Mouse (Mus musculus) kidney, postnatal 4 days (tissue): ENCODE data around the gene Tenm4.

ENCODE experiments used
- DNase-seq, 2 experiments: peaks; one replicate each; pipeline ENCODE4 v3.0.0; 2021; ENCODE audit warnings: mixed read lengths in 2 of 2

Gene Tenm4

GRCm38 (mm10) chr7:96749753-96750152, 578.7 kb downstream of the Tenm4 start:
- no peak for DNase-seq

GRCm38 (mm10) chr7:96751236-96751635, 580.2 kb downstream of the Tenm4 start:
- no peak for DNase-seq

GRCm38 (mm10) chr7:96752776-96753175, 581.7 kb downstream of the Tenm4 start:
- no peak for DNase-seq

GRCm38 (mm10) chr7:96753335-96754095, 582.5 kb downstream of the Tenm4 start:
- no peak for DNase-seq

- no peak for DNase-seq
Observed at GRCm38 (mm10) chr7:96754175-96754574, 583.1 kb downstream of the Tenm4 start.

- peak in 1 of 2 experiments; percentile 31 for DNase-seq
Observed at GRCm38 (mm10) chr7:96755459-96756094, 584.5 kb downstream of the Tenm4 start.

- peak; percentile 49 to 57 for DNase-seq
Observed at GRCm38 (mm10) chr7:96756104-96756742, 585.2 kb downstream of the Tenm4 start.

GRCm38 (mm10) chr7:96757067-96757466, 586.0 kb downstream of the Tenm4 start:
- no peak for DNase-seq

GRCm38 (mm10) chr7:96760208-96760607, 589.2 kb downstream of the Tenm4 start:
- no peak for DNase-seq

GRCm38 (mm10) chr7:96761151-96761550, 590.1 kb downstream of the Tenm4 start:
- DNase-seq: no peak

- no peak for DNase-seq
Observed at GRCm38 (mm10) chr7:96765321-96765960, 594.4 kb downstream of the Tenm4 start.

GRCm38 (mm10) chr7:96767090-96767489, 596.0 kb downstream of the Tenm4 start:
- DNase-seq: no peak

GRCm38 (mm10) chr7:96768718-96769117, 597.7 kb downstream of the Tenm4 start:
- DNase-seq: no peak

- DNase-seq: peak; percentile 41 to 53
Observed at GRCm38 (mm10) chr7:96769784-96770183, 598.7 kb downstream of the Tenm4 start.

- DNase-seq: no peak
Observed at GRCm38 (mm10) chr7:96772966-96773365, 601.9 kb downstream of the Tenm4 start.

GRCm38 (mm10) chr7:96773585-96774225, 602.7 kb downstream of the Tenm4 start:
- DNase-seq: no peak

- peak; percentile 52 to 72 for DNase-seq
Observed at GRCm38 (mm10) chr7:96775080-96775486, 604.0 kb downstream of the Tenm4 start.

GRCm38 (mm10) chr7:96777938-96778600, 607.0 kb downstream of the Tenm4 start:
- no peak for DNase-seq

GRCm38 (mm10) chr7:96778601-96778969, 607.5 kb downstream of the Tenm4 start:
- peak; percentile 47 to 59 for DNase-seq

- DNase-seq: no peak
Observed at GRCm38 (mm10) chr7:96780556-96780955, 609.5 kb downstream of the Tenm4 start.

- no peak for DNase-seq
Observed at GRCm38 (mm10) chr7:96781068-96781467, 610.0 kb downstream of the Tenm4 start.

- DNase-seq: no peak
Observed at GRCm38 (mm10) chr7:96782686-96783085, 611.6 kb downstream of the Tenm4 start.
